Comparison of ENCODE assay signal across 8 mouse cellular contexts in the genomic region with DNA sequence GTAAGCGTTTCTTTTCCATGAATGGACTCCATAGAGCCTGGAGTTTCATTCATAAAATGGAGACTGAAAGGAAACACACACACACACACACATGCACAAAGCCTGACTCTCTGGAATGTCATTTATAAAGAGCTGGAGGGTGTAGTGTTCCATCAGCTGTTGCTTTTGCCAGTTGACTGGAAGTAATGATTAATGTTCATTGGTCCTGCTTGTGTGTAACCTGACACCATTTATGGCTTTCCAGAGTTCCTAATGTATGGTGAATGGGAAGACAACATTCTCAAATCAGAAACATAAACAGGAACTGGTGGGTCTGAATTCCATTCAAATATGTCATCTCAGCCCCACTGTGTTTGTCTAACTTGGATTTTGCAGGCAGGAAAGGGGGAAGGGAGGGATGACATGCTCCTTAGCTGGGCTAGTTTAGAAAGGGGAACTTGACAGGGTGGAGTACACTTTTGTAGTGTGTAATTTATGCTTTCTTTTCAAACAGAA.
DNase-seq lines count a peak whose midpoint lies in the region; ATAC-seq lines count a peak whose summit lies in the region.

No protein-coding gene starts in this region.

- H3K9me3 ChIP-seq in midbrain, embryonic 10.5 days (replicated peaks), result no peaks in the 10 kb centered on the region
- H3K9me3 ChIP-seq in midbrain, embryonic 15.5 days, result no peaks in the 10 kb centered on the region; the same call in 1 of the 2 replicates

- H3K27ac ChIP-seq in midbrain, embryonic 10.5 days (replicated peaks), result no peak overlapping the region
- no peak overlapping the region for H3K27ac ChIP-seq in midbrain, embryonic 15.5 days

- H3K9ac ChIP-seq in midbrain, embryonic 15.5 days, result no peak overlapping the region

- intact Hi-C loops in left cerebral cortex, postnatal 4 days (cut with DNase I), result no loop called here

- no peaks in the 10 kb centered on the region for H3K27me3 ChIP-seq in midbrain, embryonic 10.5 days (ENCODE audit: low read depth, poor library complexity, severe bottlenecking)
- H3K27me3 ChIP-seq in midbrain, embryonic 15.5 days (replicated peaks), result no peaks in the 10 kb centered on the region

- H3K4me3 ChIP-seq in midbrain, embryonic 10.5 days, result no peak overlapping the region
- no peak overlapping the region for H3K4me3 ChIP-seq in midbrain, embryonic 15.5 days

- peak; percentile 11 for DNase-seq in midbrain, embryonic 10.5 days (ENCODE audit: low spot score)
- DNase-seq in heart, postnatal 4 days, result peak; percentile 13
- peak; percentile 45 for DNase-seq in lung, postnatal 10 days
- DNase-seq in left cerebral cortex, postnatal 4 days, result no peak
- DNase-seq in cerebellum, adult 9-10 months, result no peak
- no peak for DNase-seq in spleen, postnatal 10 days (ENCODE audit: low spot score in 2 of 2)
- DNase-seq in T-cell, adult 2 months (ENCODE audit: low spot score), result no peak

- no peaks in the 10 kb centered on the region for H3K36me3 ChIP-seq in midbrain, embryonic 10.5 days
- no peaks in the 10 kb centered on the region for H3K36me3 ChIP-seq in midbrain, embryonic 15.5 days (replicated peaks)

- WGBS in midbrain, embryonic 10.5 days, result 35% methylated on average over 1 of the region's 1 CpGs
- WGBS in midbrain, embryonic 15.5 days, result 0% methylated on average over 1 of the region's 1 CpGs

- H3K4me1 ChIP-seq in midbrain, embryonic 10.5 days, result peaks cover 8% of the 10 kb centered on the region
- no peaks in the 10 kb centered on the region for H3K4me1 ChIP-seq in midbrain, embryonic 15.5 days

- H3K4me2 ChIP-seq in midbrain, embryonic 15.5 days, result no peak overlapping the region

- ATAC-seq in midbrain, embryonic 15.5 days (replicated peaks), result no peak; the same call in 1 of the 2 replicates

Comparison
In these comparisons a context has a peak if more than half of its experiments do, and no peak if none do; other contexts are left out.
1. DNase-seq: peak in midbrain, embryonic 10.5 days (single experiment), heart, postnatal 4 days (single experiment) and lung, postnatal 10 days (single experiment); none in left cerebral cortex, postnatal 4 days (single experiment), cerebellum, adult 9-10 months (single experiment), spleen, postnatal 10 days (0 of 2) and T-cell, adult 2 months (single experiment).